Mouse (Mus musculus) kidney, postnatal 14 days (tissue): ENCODE measurements around the gene Orai1.
A peak's percentile ranks its signal among the peaks of the same experiment; 100 is the strongest.
"Not testable (repeated sequence)": the region's sequence is repeated elsewhere in the genome, so short reads cannot be mapped to it uniquely, and the experiment has no call there.

ENCODE experiments used
- DNase-seq: peaks from one replicate; pipeline ENCODE4 v3.0.0; 2022; ENCODE audit warnings: mixed read lengths

Gene Orai1

DNA sequence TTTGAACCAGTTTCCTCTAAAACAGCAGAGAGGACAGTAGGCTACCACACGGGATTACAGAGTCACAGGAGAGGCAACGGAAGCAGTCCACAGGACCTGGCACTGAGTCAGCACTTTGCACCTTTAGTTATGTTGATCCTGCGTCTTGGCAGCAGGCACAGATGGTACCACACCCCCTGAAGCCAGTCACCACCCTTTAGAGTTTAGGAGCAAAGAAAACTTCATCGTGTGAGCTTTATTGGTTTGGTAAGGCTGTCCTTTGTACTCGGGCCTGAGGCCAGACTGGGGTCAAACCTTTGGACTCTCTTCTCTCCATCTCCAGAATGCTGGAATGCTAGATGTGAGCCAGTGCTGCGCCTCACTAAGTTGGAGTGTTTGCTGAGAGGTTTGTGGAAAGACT, 20.7 kb downstream of the Orai1 start:
- peak; percentile 86 for DNase-seq

DNA sequence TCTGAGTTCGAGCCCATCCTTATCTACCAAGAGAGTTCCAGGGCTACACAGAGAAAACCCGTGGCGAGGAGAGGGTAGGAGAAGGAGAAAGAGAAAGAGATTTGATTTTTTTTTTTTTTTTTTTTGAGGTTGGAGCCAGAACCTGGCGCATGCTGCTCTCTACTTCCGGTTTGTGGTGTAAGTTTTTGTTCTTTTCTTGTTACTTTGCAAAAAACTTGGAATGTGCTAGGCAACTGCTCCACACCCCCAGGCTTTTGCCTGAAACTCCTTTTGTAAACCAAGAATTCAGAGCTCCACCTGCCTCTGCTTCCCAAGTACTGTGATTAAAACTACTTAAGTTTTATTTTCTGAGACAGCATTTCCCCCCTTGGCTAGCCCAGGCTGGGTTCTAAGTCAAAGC, 23.2 kb downstream of the Orai1 start:
- no peak for DNase-seq

DNA sequence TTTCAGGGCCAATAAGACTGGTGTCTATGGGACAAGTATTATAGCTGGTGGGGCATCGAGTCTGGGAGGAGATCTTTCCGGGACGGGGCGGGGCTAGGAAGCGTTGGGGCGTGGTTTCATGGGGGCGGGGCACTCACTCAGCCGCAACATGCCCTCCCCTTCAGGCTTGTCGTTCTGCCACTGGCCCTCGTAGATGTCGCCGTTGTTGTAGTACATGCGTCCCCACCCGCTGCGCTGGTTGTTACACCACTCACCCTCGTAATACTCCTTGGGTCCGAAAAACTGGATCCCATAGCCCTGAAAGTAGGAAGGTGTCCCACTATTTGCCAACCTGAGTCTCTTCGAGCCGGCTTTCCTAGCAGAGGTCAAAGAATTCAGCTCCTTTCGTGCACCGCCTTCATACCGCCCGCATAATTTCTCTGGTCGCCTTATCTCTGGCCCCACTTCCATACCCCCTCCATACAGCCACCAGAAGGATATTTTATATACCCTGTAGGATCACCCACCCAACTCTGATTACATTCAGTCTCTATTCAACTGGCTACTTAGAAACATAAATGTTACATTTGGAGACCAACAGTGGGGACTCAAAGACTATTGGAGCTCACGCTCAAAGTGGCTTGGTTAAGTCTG, 24.4 kb downstream of the Orai1 start:
- DNase-seq: peak; percentile 89

DNA sequence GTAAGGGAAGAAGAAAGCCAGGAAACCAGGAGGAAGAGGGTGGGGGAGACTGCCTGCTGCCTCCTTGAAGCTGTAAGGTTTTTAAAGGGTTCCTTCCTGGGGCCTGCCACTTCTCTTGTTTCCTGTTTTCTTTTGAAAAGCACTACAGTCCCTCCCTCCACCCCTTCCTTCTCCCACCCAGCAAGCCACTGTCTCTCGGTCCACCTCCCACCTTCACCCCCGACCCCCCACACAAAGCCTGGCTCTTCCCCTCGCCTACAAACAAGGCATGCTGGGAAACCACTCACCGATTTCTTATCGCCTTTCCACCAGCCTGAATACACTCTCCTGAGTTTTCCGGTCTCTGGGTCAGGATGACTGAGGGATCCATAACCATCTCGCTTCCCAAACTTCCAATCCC, 25.9 kb downstream of the Orai1 start:
- DNase-seq: no peak

DNA sequence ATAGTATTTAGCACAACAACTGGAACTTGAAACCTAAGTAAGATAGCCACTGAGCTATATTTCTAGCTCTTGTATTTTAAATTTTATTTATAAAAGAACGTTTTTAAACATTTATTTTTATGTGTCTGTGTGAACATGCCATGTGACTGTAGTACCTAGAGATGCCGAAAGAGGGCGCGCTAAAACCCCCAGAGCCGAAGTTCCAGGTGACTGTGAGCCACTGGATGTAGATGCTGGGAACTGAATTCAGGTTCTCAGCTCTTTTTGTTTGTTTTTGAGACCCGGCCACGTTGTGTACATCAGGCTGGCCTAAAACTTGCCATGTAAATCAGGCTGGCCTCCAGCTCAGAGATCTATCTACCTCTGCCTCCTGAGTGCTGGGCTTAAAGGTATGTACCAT, 29.0 kb downstream of the Orai1 start:
- no peak for DNase-seq

DNA sequence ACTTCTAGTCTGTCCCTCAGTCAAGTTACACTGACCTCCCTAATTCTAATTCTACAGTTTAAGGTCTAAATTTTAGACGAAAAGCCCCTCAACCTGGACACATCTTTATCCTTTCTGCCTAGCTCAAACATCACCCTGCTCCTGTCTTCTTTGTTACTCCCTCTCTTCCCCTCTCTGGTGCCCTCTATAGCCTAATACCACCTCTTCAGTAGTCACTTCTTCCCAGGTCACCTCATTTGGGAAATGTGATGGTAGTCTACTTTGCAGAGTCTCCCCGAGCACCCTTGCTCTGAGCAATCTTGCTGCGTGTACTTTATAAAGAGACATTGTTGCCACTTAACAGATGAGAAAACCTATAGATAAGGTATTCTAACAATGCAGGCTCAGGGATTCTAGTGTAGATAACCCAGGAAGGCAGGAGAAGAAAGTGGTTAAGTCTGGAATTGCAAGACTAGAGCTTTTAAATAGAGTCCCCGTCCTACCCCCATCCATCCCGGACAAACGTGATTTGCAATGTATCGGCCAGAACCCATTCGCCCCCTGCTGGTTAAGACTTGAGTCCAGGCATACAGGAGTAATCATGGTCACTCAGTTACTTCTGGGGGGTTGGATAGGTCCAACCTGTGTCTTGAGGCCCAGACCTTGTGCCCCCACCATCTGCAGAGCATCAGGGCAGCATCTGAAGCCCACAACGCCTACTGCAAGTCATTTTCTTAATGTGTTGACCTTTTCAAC, 30.9 kb downstream of the Orai1 start:
- DNase-seq: peak; percentile 84

DNA sequence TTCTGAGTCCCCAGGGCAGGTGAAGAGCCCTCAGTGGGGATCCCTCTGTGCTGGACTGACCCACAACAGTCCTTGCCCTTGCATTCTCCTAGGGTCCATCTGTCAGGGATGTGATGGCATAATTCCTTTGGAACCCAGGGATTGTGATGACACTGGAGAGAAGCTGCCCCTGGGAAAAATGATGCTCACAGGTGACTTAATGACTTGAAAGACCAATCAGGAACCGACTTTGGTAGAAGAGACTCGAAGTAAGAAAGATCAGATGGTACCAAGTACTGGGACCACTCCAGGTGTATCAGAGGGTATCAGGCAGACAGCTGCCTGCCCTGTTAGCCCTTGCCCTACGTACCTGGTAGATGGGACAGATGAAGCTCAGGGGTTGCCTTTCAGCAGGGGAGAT, 32.0 kb downstream of the Orai1 start, which contains the start of gene Morn3:
TSS of gene Morn3 (minus strand) at position 101 of the 400 bp plus-strand sequence.
- DNase-seq: no peak

DNA sequence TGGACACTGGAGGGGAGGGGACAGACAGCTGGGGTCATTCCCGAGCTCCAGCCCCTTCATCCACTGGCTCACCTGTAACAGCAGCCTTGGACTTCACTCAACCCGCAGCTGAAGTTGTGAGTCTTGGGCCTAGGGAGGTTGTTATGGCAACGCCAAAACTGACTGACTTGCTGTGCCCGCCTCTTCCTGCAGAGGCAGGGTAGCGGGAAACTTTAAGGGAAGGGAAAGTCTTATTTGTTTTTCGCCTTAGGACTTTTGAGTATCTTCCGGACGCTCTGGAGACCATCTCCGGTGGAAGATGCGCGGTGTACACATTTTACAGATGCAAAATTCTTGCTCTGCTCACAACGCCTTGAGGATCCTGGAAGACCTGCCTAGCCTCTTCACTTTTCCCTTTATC, 34.4 kb downstream of the Orai1 start:
- peak; percentile 64 for DNase-seq

DNA sequence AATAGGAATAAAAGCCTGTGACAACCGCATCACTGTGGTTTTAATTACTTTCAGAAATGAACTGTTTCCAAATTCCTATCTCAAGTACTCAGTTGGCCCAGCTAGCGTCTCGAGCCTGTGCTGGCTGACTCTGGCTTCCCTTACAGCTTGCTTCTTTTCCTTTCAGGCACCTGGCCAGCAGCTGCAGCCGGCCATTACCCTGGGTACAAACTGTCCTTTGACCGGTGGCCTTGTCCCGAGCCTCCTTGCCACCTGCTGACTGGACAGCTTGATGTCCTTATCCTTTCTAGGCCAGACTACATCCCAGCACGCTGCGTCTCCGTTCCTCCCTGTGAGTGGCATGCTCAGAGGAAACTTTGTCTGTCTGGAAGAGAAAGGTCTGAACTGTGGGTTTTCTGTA, 36.0 kb downstream of the Orai1 start:
- peak; percentile 72 for DNase-seq

DNA sequence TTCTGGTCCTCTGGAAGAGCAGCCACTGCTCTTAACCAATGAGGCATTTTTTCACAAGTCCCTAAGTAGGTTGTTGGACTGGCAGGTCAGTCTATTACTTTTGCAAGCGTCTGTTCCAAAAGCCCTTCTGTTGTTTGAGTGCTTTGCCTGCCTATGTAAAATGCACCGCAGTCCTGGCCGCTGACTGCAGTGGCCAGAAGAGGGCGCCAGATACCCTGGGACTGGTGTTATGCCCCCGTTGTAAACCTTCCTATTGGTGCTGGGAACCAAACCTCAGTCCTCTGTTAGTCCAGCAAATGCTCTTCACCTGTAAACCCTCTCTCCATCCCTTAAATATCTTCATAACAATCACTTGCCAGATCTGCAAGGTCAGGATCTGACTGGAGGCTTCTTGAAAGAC, 36.9 kb downstream of the Orai1 start:
- no peak for DNase-seq

DNA sequence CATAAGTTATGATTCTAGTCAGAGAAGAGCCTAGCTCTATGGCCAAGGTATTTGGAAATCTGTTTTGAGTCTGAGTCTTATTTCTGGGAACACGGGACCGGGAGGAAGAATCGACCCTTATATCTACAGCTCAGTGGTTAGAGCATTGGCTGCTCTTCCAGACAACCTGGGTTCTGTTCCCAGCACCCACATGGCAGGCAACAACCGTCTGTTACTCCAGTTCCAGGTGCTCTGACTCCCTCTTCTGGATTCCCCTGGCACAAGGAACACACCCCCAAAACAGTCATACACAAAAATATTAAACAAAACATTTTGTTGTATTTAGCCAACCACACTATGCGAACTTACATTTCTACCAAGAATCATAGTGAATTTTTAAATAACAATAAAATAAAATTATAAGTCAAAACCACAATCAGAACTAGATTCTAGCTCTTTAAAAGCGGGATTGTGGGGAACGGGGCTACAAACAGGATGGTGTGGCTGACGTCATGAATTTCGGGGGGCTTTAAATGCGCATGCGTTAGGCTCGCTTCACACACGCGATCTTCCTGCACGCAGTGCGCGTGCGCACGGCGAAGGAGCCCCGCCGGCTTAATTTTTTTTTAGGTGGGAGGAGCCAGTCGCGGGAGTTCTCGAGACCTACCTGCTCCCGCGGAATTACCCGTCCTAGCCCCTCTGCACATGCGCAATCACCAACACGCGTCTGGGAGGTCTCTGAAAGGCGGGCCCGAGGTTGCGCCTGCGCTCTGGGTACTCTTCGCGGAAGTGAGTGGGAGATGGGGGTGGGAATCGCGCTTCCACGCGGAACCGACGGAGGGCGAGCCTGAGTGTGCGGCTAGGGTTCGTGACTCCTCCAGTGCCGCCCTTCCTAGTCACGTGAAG, 42.7 kb downstream of the Orai1 start:
- DNase-seq: peak; percentile 100

DNA sequence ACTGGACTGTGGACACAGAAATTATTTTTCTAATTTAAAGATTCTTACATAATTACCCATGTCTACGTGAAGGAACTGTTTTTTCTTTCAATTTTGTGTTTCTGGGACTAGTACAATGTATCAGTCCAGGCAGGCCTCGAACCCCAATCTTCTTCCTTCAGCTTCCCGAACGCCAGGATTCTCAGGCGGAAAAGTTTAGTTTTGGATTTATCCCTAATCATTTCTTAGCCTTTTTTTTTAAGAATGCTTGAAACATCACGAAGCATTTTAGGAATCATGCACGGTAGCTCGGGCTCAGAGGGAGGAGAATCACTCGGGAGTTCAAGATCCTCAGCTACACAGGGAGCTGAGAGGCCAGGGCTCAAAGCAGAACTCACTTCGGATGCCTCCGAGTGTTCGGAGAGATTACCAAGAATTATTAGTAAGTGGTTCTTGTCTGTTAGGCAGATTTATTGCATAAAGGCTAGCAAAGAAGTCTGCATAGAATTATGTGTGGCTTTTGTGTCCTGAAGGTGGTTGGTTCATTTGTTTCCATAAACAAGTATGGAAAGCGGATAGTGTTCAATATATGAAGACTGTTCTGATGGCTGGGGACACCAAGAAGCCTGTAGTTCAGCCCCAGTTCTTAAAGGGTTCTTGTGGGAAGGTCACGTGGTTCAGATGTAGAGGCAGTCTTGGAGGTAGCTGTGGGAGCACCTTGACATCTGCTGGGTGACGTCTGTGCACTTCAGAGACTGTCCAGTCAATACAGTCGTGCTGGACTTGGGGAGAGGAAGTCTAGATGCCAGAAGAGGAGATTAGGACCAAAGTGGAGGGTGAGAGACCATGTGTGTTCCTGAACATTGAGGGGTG, 43.6 kb downstream of the Orai1 start:
- DNase-seq: no peak

DNA sequence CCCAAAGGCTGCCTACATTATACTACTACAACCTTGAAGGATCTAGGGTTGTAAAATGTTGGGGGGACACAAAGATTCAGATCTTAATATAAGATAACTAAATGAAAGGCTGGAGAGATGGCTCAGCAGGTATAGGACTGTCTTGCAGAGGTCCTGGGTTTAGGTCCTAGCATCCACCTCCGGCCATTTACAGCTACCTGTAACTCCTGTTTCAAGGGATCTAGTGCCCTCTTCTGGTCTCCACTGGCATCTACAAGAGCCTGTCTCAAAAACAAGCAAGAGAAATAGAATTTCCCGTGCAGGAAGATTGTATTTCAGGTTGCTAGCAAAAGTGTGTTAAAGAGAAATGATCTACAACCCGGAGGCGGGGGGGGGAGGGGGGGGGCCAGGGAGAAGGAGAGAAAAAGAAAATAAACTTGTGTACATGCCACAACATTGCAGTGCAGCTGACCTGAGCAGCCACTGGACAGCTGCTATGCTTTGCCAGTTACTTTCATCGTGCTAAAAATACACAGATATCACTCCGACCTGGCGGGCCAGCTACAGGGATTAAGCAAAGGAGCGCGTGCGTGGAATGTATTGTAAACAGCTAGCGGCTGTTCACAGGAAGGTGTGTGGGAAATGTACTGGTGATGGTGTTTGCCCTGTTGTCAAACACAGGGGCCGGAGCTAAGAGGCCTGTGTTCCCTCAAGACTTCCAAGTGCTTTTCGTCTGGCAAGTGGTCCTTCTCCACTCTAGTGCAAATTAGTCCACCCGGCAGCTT, 45.1 kb downstream of the Orai1 start:
- DNase-seq: peak; percentile 69

DNA sequence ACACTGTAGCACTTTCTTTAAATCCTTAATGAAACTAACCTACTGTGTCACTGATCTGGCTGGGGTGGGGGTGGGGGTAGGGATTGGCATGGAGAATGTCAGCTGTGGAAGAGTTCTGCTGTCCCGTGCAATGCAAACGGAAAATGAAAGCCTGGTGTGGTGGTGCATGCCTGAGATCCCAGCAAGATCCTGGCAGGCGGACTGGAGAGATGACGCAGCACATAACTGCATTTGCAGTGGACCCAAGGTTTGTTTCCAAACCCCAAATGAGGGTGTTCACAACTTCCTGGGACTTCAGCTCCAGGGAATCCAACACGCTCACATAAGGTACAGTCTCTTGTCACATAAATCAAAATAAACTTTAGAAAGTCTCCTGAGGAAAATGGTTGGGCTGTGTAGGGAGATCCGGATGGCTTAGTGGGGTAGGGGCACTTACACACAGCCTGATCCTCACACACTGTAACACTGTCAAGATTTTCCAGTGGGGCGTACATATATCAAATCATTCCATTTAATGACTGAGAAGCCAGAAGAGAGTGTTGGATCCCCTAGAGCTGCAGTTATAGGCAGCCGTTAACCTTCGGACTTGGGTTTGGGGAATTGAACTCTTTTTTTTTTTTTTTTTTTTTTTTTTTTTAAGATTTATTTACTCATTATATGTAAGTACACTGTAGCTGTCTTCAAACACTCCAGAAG, 46.0 kb downstream of the Orai1 start:
- DNase-seq: peak; percentile 43

DNA sequence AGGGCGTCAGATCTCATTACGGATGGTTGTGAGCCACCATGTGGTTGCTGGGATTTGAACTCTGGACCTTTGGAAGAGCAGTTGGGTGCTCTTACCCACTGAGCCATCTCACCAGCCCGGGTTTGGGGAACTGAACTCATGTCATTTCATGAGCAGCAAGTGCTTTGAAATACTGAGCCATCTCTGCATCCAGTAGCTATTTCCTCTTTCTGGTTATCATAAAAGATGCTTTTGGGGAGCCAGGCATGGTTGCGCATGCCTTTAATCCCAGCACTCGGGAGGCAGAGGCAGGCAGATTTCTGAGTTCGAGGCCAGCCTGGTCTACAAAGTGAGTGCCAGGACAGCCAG, 46.5 kb downstream of the Orai1 start:
- DNase-seq: not testable (repeated sequence)

DNA sequence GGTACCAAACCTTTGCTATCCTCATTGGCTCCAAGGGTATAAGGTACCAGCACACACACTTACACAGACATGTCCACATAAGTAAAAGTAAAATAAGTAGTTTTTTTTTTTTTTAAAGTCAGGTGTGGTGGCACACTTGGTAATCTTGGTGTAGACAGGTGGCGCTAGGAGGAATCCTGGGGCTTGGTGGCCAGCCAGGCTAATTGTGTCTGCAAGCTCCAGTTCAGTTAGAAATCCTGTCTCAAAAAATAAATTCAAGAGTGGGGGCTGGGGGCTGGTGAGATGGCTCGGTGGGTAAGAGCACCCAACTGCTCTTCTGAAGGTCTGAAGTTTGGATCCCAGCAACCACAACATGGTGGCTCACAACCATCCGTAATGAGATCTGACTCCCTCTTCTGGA, 48.3 kb downstream of the Orai1 start:
- DNase-seq: no peak

DNA sequence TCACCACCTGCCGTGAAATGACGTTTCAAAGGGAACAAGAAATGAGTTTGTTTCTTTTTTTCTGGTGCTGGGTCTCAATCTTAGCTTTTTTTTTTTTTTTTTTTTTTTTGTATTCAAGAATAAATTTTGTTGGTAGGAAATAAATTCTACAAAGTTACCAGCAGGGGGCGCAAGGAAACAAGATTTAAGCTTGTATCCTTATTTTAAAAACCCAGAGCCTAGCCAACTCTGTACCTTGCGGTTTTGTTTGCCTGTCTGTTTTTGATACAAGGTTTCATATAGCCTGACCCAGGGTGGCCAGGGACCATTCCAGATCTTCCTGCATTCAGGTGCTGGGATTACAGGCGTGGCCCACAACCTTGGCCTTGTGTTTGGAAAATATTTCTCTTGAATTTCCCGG, 49.3 kb downstream of the Orai1 start:
- DNase-seq: peak; percentile 73

DNA sequence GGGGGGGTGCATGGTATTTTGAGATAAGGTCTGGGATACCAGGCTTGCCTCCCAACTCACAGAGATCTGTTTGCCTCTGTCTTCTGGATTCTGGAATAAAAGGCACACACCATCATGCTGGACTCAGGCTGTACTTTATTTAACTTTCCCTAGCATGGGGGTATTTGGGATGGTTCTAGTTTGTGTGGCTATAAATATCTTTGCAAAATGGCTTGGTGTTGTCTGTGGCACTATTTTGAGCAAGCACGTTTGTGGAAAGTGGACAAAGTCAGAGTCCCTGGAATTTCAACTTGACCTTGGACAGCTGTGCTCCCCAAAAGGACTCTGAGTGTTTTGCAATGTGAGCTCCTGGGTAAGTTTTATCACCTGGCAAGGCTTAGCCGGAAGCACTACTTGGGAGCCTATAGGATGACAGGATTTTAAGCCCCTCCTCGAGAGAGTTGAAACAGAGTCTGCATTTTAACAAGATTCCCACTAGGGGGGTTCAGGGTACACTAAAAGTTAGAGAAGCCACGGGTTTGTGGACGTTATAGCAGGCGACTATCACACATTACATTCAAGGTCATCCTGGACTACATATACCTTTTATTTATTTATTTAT, 52.6 kb downstream of the Orai1 start:
- DNase-seq: peak; percentile 49

DNA sequence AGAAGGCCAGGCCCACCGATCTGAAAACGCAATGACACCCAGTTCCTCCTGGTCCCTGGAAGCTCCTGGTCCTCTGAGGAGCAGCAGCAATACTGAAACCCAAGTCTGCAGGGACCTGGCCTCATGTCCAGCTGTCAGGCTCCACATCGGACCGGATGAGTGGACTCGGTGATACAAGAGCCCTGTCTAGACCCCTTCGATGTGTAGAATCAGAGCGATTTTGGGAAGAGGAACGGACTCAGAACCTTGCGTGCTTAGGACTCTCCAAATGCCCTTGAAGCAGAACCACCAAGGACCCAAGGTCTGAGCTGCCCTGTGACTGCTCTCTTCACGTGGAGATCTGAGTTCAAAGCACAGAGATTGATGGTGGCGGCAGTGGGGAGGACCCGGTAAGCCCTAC, 53.2 kb downstream of the Orai1 start, which contains the start of gene Tmem120b:
TSS of gene Tmem120b (plus strand) at position 301 of the 400 bp plus-strand sequence.
- no peak for DNase-seq

DNA sequence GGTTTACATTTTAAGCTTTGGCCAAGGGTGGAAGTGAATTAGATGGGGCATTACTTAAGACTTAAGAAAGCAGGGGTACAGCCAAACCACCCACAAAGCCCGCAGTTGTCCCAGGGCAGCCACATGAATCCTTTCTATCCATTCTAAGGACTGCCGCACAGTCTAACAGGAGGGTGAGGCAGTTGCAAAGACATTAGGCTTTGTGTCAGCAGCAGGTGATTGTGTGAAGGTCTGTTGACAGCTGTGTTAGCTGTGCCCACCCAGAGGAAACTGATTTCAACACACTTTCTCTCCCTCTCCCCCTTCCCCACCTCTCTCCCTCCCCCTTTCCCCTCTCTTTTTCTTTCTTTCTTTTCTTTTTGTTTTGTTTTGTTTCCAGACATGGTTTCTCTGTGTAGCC, 53.8 kb downstream of the Orai1 start:
- DNase-seq: no peak
